In genomic region chr4:44891344-44891743, GRCm38 (mm10) we compare ENCODE assay signal across 24 mouse cellular contexts.
DNase-seq lines count a peak whose midpoint lies in the region; ATAC-seq and TF ChIP-seq lines count a peak whose summit lies in the region.
"Had no signal": no experiment of that assay in that cellular context is flagged by ENCODE, and none has a peak within 500 bp of the region (broad histone marks: within the 10 kb centered on the region; RNA-seq: fewer than 3 reads in every experiment).

No protein-coding gene starts in this region.

- H3K36me3 ChIP-seq in midbrain, embryonic 11.5 days (ENCODE audit: control insufficient read depth, insufficient read depth, low read length): no peaks in the 10 kb centered on the region
- peaks cover 17% of the 10 kb centered on the region for H3K36me3 ChIP-seq in midbrain, embryonic 10.5 days
- no peaks in the 10 kb centered on the region for H3K36me3 ChIP-seq in stomach, postnatal 0 days (ENCODE audit: control insufficient read depth, insufficient read depth, low read length)

- no peak overlapping the region for H3K27ac ChIP-seq in midbrain, embryonic 11.5 days (ENCODE audit: low read depth, low read length)
- H3K27ac ChIP-seq in midbrain, embryonic 10.5 days (replicated peaks): no peak overlapping the region
- H3K27ac ChIP-seq in stomach, postnatal 0 days (replicated peaks): no peak overlapping the region
- H3K27ac ChIP-seq: embryonic facial prominence, embryonic 10.5 days; embryonic facial prominence, embryonic 12.5 days; forebrain, embryonic 13.5 days; forebrain, embryonic 15.5 days had no signal

- no peak for TF ChIP-seq EP300 in stomach, postnatal 0 days (optimal IDR thresholded peaks at IDR 0.05)

- ATAC-seq in midbrain, embryonic 11.5 days (ENCODE audit: low FRiP score): no peak
- ATAC-seq in stomach, postnatal 0 days (ENCODE audit: low FRiP score, low TSS enrichment): 0 out of 2 replicates have a peak, but pooled peaks have one; percentile 53
- ATAC-seq: activated CD4-positive, CD25-positive, alpha-beta regulatory T cell, adult 4 months; CD4-positive, CD25-positive, alpha-beta regulatory T cell, adult 4 months; forebrain, embryonic 13.5 days; forebrain, embryonic 15.5 days; forebrain, postnatal 0 days; Patski had no signal

- H3K9ac ChIP-seq in midbrain, embryonic 11.5 days (ENCODE audit: low read length): no peak overlapping the region
- no peak overlapping the region for H3K9ac ChIP-seq in stomach, postnatal 0 days (ENCODE audit: low read length)
- H3K9ac ChIP-seq: embryonic facial prominence, embryonic 12.5 days; forebrain, embryonic 13.5 days; forebrain, embryonic 15.5 days; forebrain, postnatal 0 days had no signal

- no peaks in the 10 kb centered on the region for H3K4me1 ChIP-seq in midbrain, embryonic 11.5 days (ENCODE audit: control insufficient read depth, insufficient read depth, low read length)
- no peaks in the 10 kb centered on the region for H3K4me1 ChIP-seq in midbrain, embryonic 10.5 days
- H3K4me1 ChIP-seq in stomach, postnatal 0 days (replicated peaks; ENCODE audit: control insufficient read depth, insufficient read depth): no peaks in the 10 kb centered on the region
- H3K4me1 ChIP-seq: embryonic facial prominence, embryonic 10.5 days; embryonic facial prominence, embryonic 12.5 days; forebrain, embryonic 13.5 days; forebrain, embryonic 15.5 days had no signal

- no peak overlapping the region for H3K4me3 ChIP-seq in midbrain, embryonic 11.5 days (ENCODE audit: low read depth, low read length)
- no peak overlapping the region for H3K4me3 ChIP-seq in midbrain, embryonic 10.5 days
- no peak overlapping the region for H3K4me3 ChIP-seq in stomach, postnatal 0 days (ENCODE audit: low read depth, low read length)
- H3K4me3 ChIP-seq: embryonic facial prominence, embryonic 10.5 days; embryonic facial prominence, embryonic 12.5 days; forebrain, embryonic 13.5 days; forebrain, embryonic 15.5 days had no signal

- peak; percentile 62 for DNase-seq in midbrain, embryonic 11.5 days (ENCODE audit: low spot score, missing footprints)
- no peak for DNase-seq in midbrain, embryonic 10.5 days (ENCODE audit: low spot score)
- peak; percentile 53 for DNase-seq in 416B (ENCODE audit: low read depth)
- DNase-seq in stomach, postnatal 0 days (ENCODE audit: low spot score): no peak
- no peak for DNase-seq in layer of hippocampus, adult 9-11 months
- DNase-seq: adrenal gland, adult 8-10 months; adrenal gland, postnatal 14 days; adrenal gland, postnatal 36 days; B cell, adult 2 months; cerebellum, adult 11-12 months; cerebellum, adult 2 months; cerebellum, adult 9-10 months; cerebellum, postnatal 10 days; cerebellum, postnatal 25 days; forebrain, postnatal 0 days had no signal

- no peaks in the 10 kb centered on the region for H3K27me3 ChIP-seq in midbrain, embryonic 11.5 days (ENCODE audit: control insufficient read depth, insufficient read depth, low read length)
- H3K27me3 ChIP-seq in midbrain, embryonic 10.5 days (ENCODE audit: low read depth, poor library complexity, severe bottlenecking): no peaks in the 10 kb centered on the region
- no peaks in the 10 kb centered on the region for H3K27me3 ChIP-seq in stomach, postnatal 0 days (ENCODE audit: control insufficient read depth, insufficient read depth, low read length)
- H3K27me3 ChIP-seq: CH12.LX; embryonic facial prominence, embryonic 12.5 days; forebrain, embryonic 13.5 days; forebrain, embryonic 15.5 days; Patski had no signal

- 88% methylated on average over 6 of the region's 6 CpGs for WGBS in midbrain, embryonic 11.5 days
- WGBS in midbrain, embryonic 10.5 days: 91% methylated on average over 6 of the region's 6 CpGs
- 34% methylated on average over 6 of the region's 6 CpGs for WGBS in stomach, postnatal 0 days

- no peak for TF ChIP-seq CTCF in stomach, postnatal 0 days (IDR thresholded peaks at IDR 0.05; ENCODE audit: low read depth)

- no peak overlapping the region for H3K4me2 ChIP-seq in midbrain, embryonic 11.5 days
- H3K4me2 ChIP-seq in stomach, postnatal 0 days (replicated peaks; ENCODE audit: low read depth): no peak overlapping the region
- H3K4me2 ChIP-seq: embryonic facial prominence, embryonic 12.5 days; forebrain, embryonic 13.5 days; forebrain, embryonic 15.5 days had no signal

- no peaks in the 10 kb centered on the region for H3K9me3 ChIP-seq in midbrain, embryonic 11.5 days (ENCODE audit: control insufficient read depth, low read length)
- H3K9me3 ChIP-seq in midbrain, embryonic 10.5 days (replicated peaks): no peaks in the 10 kb centered on the region
- H3K9me3 ChIP-seq in stomach, postnatal 0 days (ENCODE audit: control insufficient read depth, low read length): no peaks in the 10 kb centered on the region
- H3K9me3 ChIP-seq: embryonic facial prominence, embryonic 10.5 days; embryonic facial prominence, embryonic 12.5 days; forebrain, embryonic 13.5 days; forebrain, embryonic 15.5 days; G1E had no signal

Comparison
In these comparisons a context has a peak if more than half of its experiments do, and no peak if none do; other contexts are left out.
1. DNase-seq: peak in midbrain, embryonic 11.5 days (single experiment) and 416B (single experiment); none in midbrain, embryonic 10.5 days (single experiment), stomach, postnatal 0 days (single experiment) and layer of hippocampus, adult 9-11 months (single experiment).